Mouse (Mus musculus) forebrain, embryonic 16.5 days (tissue): ENCODE data around the gene Lpgat1. TPM values are rescaled to one million over a fixed set of nuclear protein-coding genes. Genes with fewer than 3 reads are reported as not detected.
A peak's percentile ranks its signal among the peaks of the same experiment; 100 is the strongest.

Source experiments
- ATAC-seq: fragments of 200-750 bp; cut with Nextera tagmentation; 2 replicates; pipeline ENCODE4 v1.8.0; 2017; ENCODE audit warnings: mild to moderate bottlenecking, moderate library complexity
- H3K27ac ChIP-seq: fragments of 300-500 bp; sonication (generic); 2 replicates; pipeline ENCODE4 v1.5.1; 2014; ENCODE audit warnings: low read length, control low read depth
- H3K27me3 ChIP-seq: fragments of 300-500 bp; sonication (generic); replicated peaks from 2 replicates; pipeline ENCODE4 v1.6.1; 2014; ENCODE audit warnings: low read length; ENCODE audit not compliant: control insufficient read depth, insufficient read depth
- H3K36me3 ChIP-seq: fragments of 300-500 bp; sonication (generic); 2 replicates; pipeline ENCODE4 v1.6.1; 2014; ENCODE audit not compliant: control insufficient read depth, insufficient read depth
- H3K4me1 ChIP-seq: fragments of 300-500 bp; sonication (generic); replicated peaks from 2 replicates; pipeline ENCODE4 v1.6.1; 2014; ENCODE audit warnings: low read length; ENCODE audit not compliant: control insufficient read depth, insufficient read depth
- H3K4me2 ChIP-seq: fragments of 300-500 bp; sonication (generic); 2 replicates; pipeline ENCODE4 v1.6.1; 2014; ENCODE audit warnings: mild to moderate bottlenecking, low read length, control low read depth
- H3K4me3 ChIP-seq: fragments of 300-500 bp; sonication (generic); replicated peaks from 2 replicates; pipeline ENCODE4 v1.5.1; 2014; ENCODE audit warnings: mild to moderate bottlenecking, low read length, control low read depth
- H3K9ac ChIP-seq: fragments of 300-500 bp; sonication (generic); replicated peaks from 2 replicates; pipeline ENCODE4 v1.6.1; 2014; ENCODE audit warnings: low read depth, low read length, control low read depth
- H3K9me3 ChIP-seq: fragments of 300-500 bp; sonication (generic); 2 replicates; pipeline ENCODE4 v1.6.1; 2016; ENCODE audit warnings: low read length; ENCODE audit not compliant: control insufficient read depth
- WGBS: fragments of 180-500 bp; shearing (Covaris S2); extraction: QIAGEN DNeasy Blood & Tissue Kit; methylation state at CpG from one replicate; pipeline ENCODE4 v1.1.7; 2014; 5-methylcytosine and 5-hydroxymethylcytosine counted together
- polyA plus RNA-seq: library from polyadenylated mRNA; unstranded; fragments of >200 nt; fragmentation: Nextera tagmentation; extraction: Ambion mirVana; gene quantifications from 2 replicates; pipeline ENCODE4 v1.2.1, GENCODE M21; 2015

Lpgat1 gene
- polyA plus RNA-seq, 1 experiment from 2014 or later, result 30.3 TPM

GRCm38 (mm10) chr1:191820951-191821325 lies 103.3 kb downstream of the Lpgat1 start:
- Histone ChIP-seq H3K9ac (peak overlapping the region; percentile 55), H3K4me2 (peak overlapping the region; percentile 72), H3K36me3 (no peaks in the 10 kb centered on the region), H3K4me1 (peaks cover 17% of the 10 kb centered on the region), H3K27me3 (no peaks in the 10 kb centered on the region), H3K9me3 (no peaks in the 10 kb centered on the region), H3K27ac (no peak overlapping the region), H3K4me3 (peak overlapping the region; percentile 87)
- peak; percentile 41 for ATAC-seq
- 2% methylated on average over 15 of the region's 15 CpGs for WGBS

GRCm38 (mm10) chr1:191821326-191822091 lies 103.9 kb downstream of the Lpgat1 start, which contains the start of gene Nek2:
Nek2 (plus strand) TSS chr1:191821444.
- Histone ChIP-seq H3K9me3 (no peaks in the 10 kb centered on the region), H3K4me2 (peak within 1 kb of the TSS; percentile 72), H3K9ac (peak within 1 kb of the TSS; percentile 64), H3K4me1 (peaks cover 15% of the 10 kb centered on the region), H3K27ac (peak within 1 kb of the TSS; percentile 42; the same call in 1 of the 2 replicates), H3K27me3 (no peaks in the 10 kb centered on the region), H3K36me3 (no peaks in the 10 kb centered on the region), H3K4me3 (peak within 1 kb of the TSS; percentile 87)
- WGBS, result under 1% methylated on average over 79 of the region's 79 CpGs
- peak; percentile 97 for ATAC-seq

- no peak overlapping the region for H3K9ac ChIP-seq
- no peak overlapping the region for H3K4me3 ChIP-seq
- H3K4me2 ChIP-seq, result no peak overlapping the region
- H3K9me3 ChIP-seq, result no peaks in the 10 kb centered on the region
- no peak for ATAC-seq
- no peaks in the 10 kb centered on the region; the same call in 1 of the 2 replicates for H3K36me3 ChIP-seq
- H3K27ac ChIP-seq, result no peak overlapping the region
- WGBS, result 87% methylated on average over 3 of the region's 3 CpGs
- H3K27me3 ChIP-seq, result no peaks in the 10 kb centered on the region
- no peaks in the 10 kb centered on the region for H3K4me1 ChIP-seq
Observed at GRCm38 (mm10) chr1:191829124-191829523, 111.5 kb downstream of the Lpgat1 start.

GRCm38 (mm10) chr1:191833396-191833795 lies 115.8 kb downstream of the Lpgat1 start:
- Histone ChIP-seq H3K4me3 (no peak overlapping the region), H3K27ac (no peak overlapping the region), H3K9ac (no peak overlapping the region), H3K4me2 (no peak overlapping the region), H3K36me3 (no peaks in the 10 kb centered on the region; the same call in 1 of the 2 replicates), H3K4me1 (no peaks in the 10 kb centered on the region), H3K9me3 (no peaks in the 10 kb centered on the region), H3K27me3 (no peaks in the 10 kb centered on the region)
- no peak for ATAC-seq
- 95% methylated on average over 6 of the region's 6 CpGs for WGBS

Other genes with a start within 250 kb of the Lpgat1 start
- 19.9 and 20.6 TPM in 2 replicates for gene Dtl, start 142.3 kb upstream of the Lpgat1 start, polyA plus RNA-seq
- 49.0 and 53.0 TPM in 2 replicates for gene Ints7, start 142.2 kb upstream of the Lpgat1 start, polyA plus RNA-seq
- gene Nek2, start 103.6 kb downstream of the Lpgat1 start, polyA plus RNA-seq, result 16.5 and 22.7 TPM in 2 replicates
- 2.4 and 2.7 TPM in 2 replicates for gene Slc30a1, start 188.9 kb downstream of the Lpgat1 start, polyA plus RNA-seq